Mouse (Mus musculus): ENCODE data around the gene Nup210l.

DNA sequence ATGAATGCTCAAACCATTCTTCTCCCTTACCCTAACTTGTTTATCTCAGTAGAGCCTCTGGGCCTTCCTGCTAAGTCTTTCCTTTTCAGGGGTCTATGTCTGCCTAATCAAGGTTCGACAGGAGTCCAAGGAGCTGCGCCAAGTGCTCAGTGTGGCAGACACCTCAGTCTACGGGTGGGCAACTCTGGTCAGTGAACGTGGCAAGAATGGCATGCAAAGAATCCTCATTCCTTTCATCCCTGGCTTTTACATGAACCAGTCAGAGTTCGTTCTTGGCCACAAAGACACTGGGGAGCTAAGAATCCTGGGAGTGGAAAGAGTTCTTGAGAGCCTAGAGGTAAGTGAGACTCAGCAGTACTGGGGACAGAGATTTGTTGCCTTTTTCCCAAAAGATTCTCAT is 99.7 kb downstream of the Nup210l start:
- TF ChIP-seq POLR2A (IDR thresholded peaks at IDR 0.05; ENCODE audit: control insufficient read depth, low read depth, low read length) = no peak
- no peak for TF ChIP-seq CTCF (IDR thresholded peaks at IDR 0.05; ENCODE audit: control insufficient read depth, insufficient read depth, insufficient replicate concordance, low read depth, low read length)

Measured in testis, adult 2 months (tissue).